Mouse (Mus musculus) forebrain, embryonic 13.5 days (tissue): ENCODE results near the gene Irgm1. TPM values are rescaled to one million over a fixed set of nuclear protein-coding genes. Genes with fewer than 3 reads are reported as not detected.

Experiments
- ATAC-seq: fragments of 200-750 bp; cut with Nextera tagmentation; 2 replicates; pipeline ENCODE4 v1.8.0; 2017
- H3K27ac ChIP-seq: fragments of 300-500 bp; sonication (generic); 2 replicates; pipeline ENCODE4 v1.5.1; 2015; ENCODE audit warnings: inconsistent platforms, mild to moderate bottlenecking, moderate library complexity
- H3K27me3 ChIP-seq: fragments of 300-500 bp; sonication (generic); 2 replicates; pipeline ENCODE4 v1.6.1; 2015; ENCODE audit warnings: mild to moderate bottlenecking, inconsistent platforms
- H3K36me3 ChIP-seq: fragments of 300-500 bp; sonication (generic); 2 replicates; pipeline ENCODE4 v1.6.1; 2015; ENCODE audit warnings: mild to moderate bottlenecking, inconsistent platforms; ENCODE audit not compliant: poor library complexity, severe bottlenecking
- H3K4me1 ChIP-seq: fragments of 300-500 bp; sonication (generic); 2 replicates; pipeline ENCODE4 v1.6.1; 2015; ENCODE audit warnings: inconsistent platforms
- H3K4me2 ChIP-seq: fragments of 300-500 bp; sonication (generic); 2 replicates; pipeline ENCODE4 v1.6.1; 2015; ENCODE audit warnings: inconsistent platforms, mild to moderate bottlenecking, moderate library complexity
- H3K4me3 ChIP-seq: fragments of 300-500 bp; sonication (generic); 2 replicates; pipeline ENCODE4 v1.5.1; 2015; ENCODE audit warnings: mild to moderate bottlenecking, inconsistent platforms
- H3K9ac ChIP-seq: fragments of 300-500 bp; sonication (generic); 2 replicates; pipeline ENCODE4 v1.6.1; 2015; ENCODE audit warnings: mild to moderate bottlenecking, inconsistent platforms
- H3K9me3 ChIP-seq: fragments of 300-500 bp; sonication (generic); replicated peaks from 2 replicates; pipeline ENCODE4 v1.6.1; 2016; ENCODE audit warnings: inconsistent platforms
- WGBS: fragments of 180-500 bp; shearing (Covaris S2); methylation state at CpG from one replicate; pipeline ENCODE4 v1.1.7; 2015; 5-methylcytosine and 5-hydroxymethylcytosine counted together
- polyA plus RNA-seq: library from polyadenylated mRNA; unstranded; fragments of >200 nt; fragmentation: Nextera tagmentation; extraction: Ambion mirVana; gene quantifications from 2 replicates; pipeline ENCODE4 v1.2.1, GENCODE M21; 2015

Irgm1 gene
- polyA plus RNA-seq, 1 experiment from 2014 or later = 1.9 TPM

DNA sequence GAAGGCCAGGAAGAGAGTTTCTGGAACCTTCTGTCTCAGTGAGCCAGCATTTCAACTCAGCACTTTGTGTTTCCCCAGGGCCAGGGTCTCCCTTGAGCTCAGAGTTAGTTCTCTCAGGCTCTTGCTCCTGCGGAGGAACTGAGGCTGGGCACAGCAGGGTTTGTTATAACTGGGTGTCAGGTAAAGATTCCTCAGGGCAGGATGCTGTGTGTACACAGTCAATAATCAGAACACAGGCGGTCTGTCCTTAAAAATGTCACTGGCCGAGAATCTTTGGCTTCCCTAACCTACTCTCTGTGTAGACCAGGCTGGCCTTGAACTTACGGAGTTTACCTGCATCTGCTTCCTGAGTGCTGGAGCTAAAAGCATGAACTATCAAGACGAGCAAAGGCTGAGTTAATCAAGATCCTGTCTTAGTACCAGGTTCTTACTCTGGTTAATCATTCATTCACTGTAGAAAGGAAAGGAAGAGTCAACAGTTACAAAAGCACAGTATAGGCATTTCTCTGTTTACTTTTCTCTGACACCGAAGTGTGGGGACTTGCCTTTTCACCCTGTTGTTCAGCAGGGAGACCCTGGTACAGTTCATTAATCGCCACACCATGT is 1.3 kb upstream of the Irgm1 start:
- peaks cover 11% of the 10 kb centered on the region for H3K27me3 ChIP-seq
- H3K36me3 ChIP-seq = no peaks in the 10 kb centered on the region
- no peak for ATAC-seq
- no peak overlapping the region for H3K4me3 ChIP-seq
- no peak overlapping the region for H3K9ac ChIP-seq
- H3K4me1 ChIP-seq = peaks cover 12% of the 10 kb centered on the region
- H3K4me2 ChIP-seq = no peak overlapping the region
- H3K27ac ChIP-seq = no peak overlapping the region
- WGBS = 85% methylated on average over 7 of the region's 7 CpGs
- no peaks in the 10 kb centered on the region for H3K9me3 ChIP-seq

- Histone ChIP-seq H3K4me2 (peak overlapping the region; percentile 66), H3K27me3 (peaks cover 11% of the 10 kb centered on the region), H3K9me3 (no peaks in the 10 kb centered on the region), H3K36me3 (no peaks in the 10 kb centered on the region), H3K4me3 (peak overlapping the region; percentile 41), H3K9ac (peak overlapping the region; percentile 52), H3K4me1 (peaks cover 12% of the 10 kb centered on the region), H3K27ac (no peak overlapping the region)
- 9% methylated on average over 17 of the region's 17 CpGs for WGBS
- ATAC-seq = peak; percentile 34; the same call in 1 of the 2 replicates
Measured at GRCm38 (mm10) chr11:48871817-48872541, 496 bp upstream of the Irgm1 start.

DNA sequence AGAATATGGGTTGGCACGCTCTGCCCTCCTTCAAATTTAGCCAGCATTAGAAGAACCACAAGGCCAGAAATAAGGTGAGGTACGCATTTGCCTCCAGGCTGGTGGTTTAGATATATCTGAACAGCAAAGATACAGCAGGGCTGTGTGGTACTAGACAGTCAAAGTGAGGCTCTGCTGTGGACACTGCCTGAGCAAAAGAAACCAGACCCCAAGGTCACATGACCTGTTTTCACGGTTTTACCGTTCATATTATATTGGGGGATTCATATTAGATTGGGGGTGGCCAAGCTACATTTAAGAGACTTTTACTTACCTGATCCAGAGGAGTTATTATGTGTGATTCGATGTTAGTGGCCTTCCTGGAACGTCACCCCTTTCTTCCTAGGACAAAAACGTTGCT is 702 bp downstream of the Irgm1 start:
- no peaks in the 10 kb centered on the region for H3K36me3 ChIP-seq
- H3K27ac ChIP-seq = no peak overlapping the region
- H3K4me1 ChIP-seq = peaks cover 12% of the 10 kb centered on the region
- peak overlapping the region; percentile 41 for H3K4me3 ChIP-seq
- peak overlapping the region; percentile 66 for H3K4me2 ChIP-seq
- 38% methylated on average over 7 of the region's 7 CpGs for WGBS
- H3K27me3 ChIP-seq = peaks cover 11% of the 10 kb centered on the region
- no peak; the same call in 1 of the 2 replicates for ATAC-seq
- peak overlapping the region; percentile 52 for H3K9ac ChIP-seq
- no peaks in the 10 kb centered on the region for H3K9me3 ChIP-seq

DNA sequence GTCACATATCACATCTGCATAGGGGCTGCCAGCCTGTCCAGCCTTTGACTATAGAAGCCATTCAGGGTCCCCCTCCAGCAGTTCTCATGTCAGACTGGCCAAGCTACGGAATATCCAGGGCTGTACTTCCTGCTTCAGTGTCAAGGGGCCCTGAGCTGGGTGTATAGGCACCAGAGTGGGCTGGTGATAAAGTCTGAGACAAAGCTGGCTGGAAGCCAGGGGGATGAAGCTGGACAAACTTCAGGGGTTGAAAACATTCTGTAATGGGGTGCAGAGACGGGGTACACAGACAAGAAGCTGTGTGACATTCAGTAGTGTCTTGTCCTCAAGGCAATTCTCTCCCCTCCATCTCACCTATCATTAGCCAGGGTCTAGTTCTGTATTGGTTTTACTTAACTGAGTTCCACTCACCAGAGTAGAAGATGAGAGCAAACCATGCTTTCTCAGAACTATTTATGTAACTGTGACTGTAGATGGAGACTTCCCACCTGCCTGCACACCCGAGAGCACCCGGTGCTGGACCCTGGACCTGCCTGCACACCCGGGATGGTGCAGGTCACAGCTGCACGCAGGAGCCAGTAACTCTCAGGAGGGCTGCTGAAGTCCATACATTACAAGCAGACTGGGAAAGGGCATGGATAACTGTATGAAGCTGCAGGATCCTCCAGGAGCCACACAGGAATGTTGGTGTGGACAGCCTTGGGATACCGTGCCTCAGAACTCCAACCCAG is 1.9 kb downstream of the Irgm1 start:
- Histone ChIP-seq H3K9me3 (no peaks in the 10 kb centered on the region), H3K4me1 (peaks cover 12% of the 10 kb centered on the region), H3K27ac (no peak overlapping the region), H3K4me3 (no peak overlapping the region), H3K4me2 (no peak overlapping the region), H3K9ac (no peak overlapping the region), H3K36me3 (no peaks in the 10 kb centered on the region), H3K27me3 (peaks cover 11% of the 10 kb centered on the region)
- no peak for ATAC-seq
- WGBS = 77% methylated on average over 7 of the region's 7 CpGs

DNA sequence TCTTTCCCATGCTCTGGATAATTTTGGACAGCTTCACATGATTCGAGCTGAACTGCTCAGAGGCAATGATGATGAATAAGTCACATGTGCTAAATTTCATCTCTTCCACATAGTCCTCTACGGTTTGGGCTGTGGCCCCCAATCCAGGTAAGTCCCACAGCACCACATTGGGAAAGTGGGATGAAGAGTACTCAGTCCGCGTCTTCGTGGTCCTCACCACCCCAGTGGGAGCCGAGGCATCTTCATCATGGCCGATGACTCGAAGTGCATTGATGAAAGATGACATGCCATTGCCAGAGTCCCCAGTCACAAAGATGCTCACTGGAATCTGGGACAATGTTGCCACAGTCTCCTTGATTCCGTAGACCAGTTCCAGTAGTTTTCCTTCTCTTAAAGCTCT is 5.0 kb downstream of the Irgm1 start:
- WGBS = 93% methylated on average over 9 of the region's 9 CpGs
- Histone ChIP-seq H3K4me3 (no peak overlapping the region), H3K27me3 (no peaks in the 10 kb centered on the region), H3K36me3 (no peaks in the 10 kb centered on the region), H3K27ac (no peak overlapping the region), H3K4me2 (no peak overlapping the region), H3K4me1 (peaks cover 3% of the 10 kb centered on the region), H3K9me3 (no peaks in the 10 kb centered on the region), H3K9ac (no peak overlapping the region)
- no peak for ATAC-seq

DNA sequence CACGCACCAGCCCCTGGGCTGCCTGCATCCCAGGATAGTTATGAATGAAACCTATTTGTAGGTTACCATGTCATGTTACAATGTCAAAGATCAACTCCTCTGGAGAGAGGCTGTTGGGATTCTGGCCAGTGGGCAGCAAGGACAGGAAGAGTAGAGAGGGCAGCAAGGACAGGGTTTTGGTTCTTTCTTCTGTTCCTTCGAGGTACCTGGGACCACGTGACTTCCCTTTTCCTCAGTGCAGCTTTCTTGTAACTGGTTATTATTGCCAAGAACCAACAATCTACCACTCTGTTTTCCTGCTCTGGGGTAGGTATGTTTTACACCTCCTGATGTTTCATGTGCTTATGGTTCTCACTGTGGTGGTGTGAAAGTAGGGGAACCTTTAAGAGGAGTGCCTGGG is 7.7 kb downstream of the Irgm1 start:
- no peak overlapping the region for H3K27ac ChIP-seq
- H3K9me3 ChIP-seq = no peaks in the 10 kb centered on the region
- peaks cover 9% of the 10 kb centered on the region; the same call in 1 of the 2 replicates for H3K27me3 ChIP-seq
- no peak overlapping the region for H3K4me3 ChIP-seq
- H3K4me1 ChIP-seq = 0 out of 2 replicates have a peak, but pooled peaks cover 1% of the 10 kb centered on the region
- no peaks in the 10 kb centered on the region for H3K36me3 ChIP-seq
- ATAC-seq = no peak
- H3K4me2 ChIP-seq = no peak overlapping the region
- 84% methylated on average over 3 of the region's 3 CpGs for WGBS
- no peak overlapping the region for H3K9ac ChIP-seq

GRCm38 (mm10) chr11:48862784-48863319 is 8.6 kb downstream of the Irgm1 start:
- Histone ChIP-seq H3K9me3 (no peaks in the 10 kb centered on the region), H3K27me3 (peaks cover 9% of the 10 kb centered on the region; the same call in 1 of the 2 replicates), H3K9ac (no peak overlapping the region), H3K4me2 (no peak overlapping the region), H3K4me1 (peaks cover 11% of the 10 kb centered on the region), H3K27ac (no peak overlapping the region), H3K36me3 (no peaks in the 10 kb centered on the region), H3K4me3 (no peak overlapping the region)
- 80% methylated on average over 1 of the region's 1 CpGs for WGBS
- ATAC-seq = no peak

DNA sequence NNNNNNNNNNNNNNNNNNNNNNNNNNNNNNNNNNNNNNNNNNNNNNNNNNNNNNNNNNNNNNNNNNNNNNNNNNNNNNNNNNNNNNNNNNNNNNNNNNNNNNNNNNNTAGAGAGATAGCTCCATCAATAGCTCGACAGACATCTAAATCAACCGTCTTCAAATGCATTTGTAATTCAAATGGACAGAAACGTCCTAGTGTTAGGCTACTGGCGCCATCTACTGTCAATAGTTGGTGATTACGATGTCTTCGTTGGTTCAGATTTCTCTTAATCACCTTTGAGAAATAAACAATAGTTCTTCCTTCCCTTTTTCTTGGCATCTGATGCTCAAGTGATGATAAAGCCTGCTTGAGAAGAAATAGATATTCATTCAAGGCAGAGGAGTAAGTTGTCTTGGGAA is 12.5 kb downstream of the Irgm1 start:
- H3K27me3 ChIP-seq = peaks cover 9% of the 10 kb centered on the region; the same call in 1 of the 2 replicates
- H3K4me3 ChIP-seq = peak overlapping the region; percentile 61
- peaks cover 26% of the 10 kb centered on the region for H3K4me1 ChIP-seq
- WGBS = 1% methylated on average over 6 of the region's 6 CpGs
- H3K9me3 ChIP-seq = no peaks in the 10 kb centered on the region
- H3K27ac ChIP-seq = no peak overlapping the region
- H3K36me3 ChIP-seq = no peaks in the 10 kb centered on the region
- ATAC-seq = no peak
- peak overlapping the region; percentile 30; the same call in 1 of the 2 replicates for H3K9ac ChIP-seq
- H3K4me2 ChIP-seq = peak overlapping the region; percentile 85

DNA sequence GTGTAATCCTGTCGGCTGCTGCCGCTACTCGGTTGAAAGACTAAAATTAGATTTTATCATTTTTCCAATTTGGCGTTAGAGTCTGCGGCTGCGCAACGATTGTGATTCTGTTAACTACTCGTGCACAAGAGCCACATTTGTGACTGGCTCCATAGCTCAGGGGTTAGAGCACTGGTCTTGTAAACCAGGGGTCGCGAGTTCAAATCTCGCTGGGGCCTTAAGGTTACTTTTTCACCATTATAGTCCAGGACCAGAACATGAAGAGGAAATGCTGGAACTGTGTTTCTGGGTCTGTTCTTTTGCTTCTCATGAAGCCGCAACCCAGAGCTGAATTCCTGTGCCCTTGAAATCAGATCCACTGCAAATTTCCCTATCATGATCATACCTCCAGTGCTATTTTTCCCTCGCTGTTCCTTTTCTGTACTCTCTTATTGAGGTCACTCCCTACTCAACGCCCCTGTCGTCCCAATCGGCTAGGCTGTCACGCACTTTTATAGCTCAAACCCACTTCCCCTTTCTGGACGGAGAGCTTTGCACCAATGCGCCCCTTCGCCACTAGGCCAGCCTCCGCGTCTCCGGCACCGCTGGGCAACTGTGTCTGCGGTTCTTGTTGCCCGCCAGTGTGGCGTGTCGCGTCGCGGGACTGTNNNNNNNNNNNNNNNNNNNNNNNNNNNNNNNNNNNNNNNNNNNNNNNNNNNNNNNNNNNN is 17.9 kb downstream of the Irgm1 start:
- Histone ChIP-seq H3K9me3 (no peaks in the 10 kb centered on the region), H3K36me3 (no peaks in the 10 kb centered on the region), H3K4me3 (peak overlapping the region; percentile 61), H3K4me1 (peaks cover 37% of the 10 kb centered on the region), H3K27ac (no peak overlapping the region), H3K9ac (peak overlapping the region; percentile 65), H3K4me2 (peak overlapping the region; percentile 85), H3K27me3 (peaks cover 8% of the 10 kb centered on the region; the same call in 1 of the 2 replicates)
- ATAC-seq = peak; percentile 71
- under 1% methylated on average over 31 of the region's 31 CpGs for WGBS

DNA sequence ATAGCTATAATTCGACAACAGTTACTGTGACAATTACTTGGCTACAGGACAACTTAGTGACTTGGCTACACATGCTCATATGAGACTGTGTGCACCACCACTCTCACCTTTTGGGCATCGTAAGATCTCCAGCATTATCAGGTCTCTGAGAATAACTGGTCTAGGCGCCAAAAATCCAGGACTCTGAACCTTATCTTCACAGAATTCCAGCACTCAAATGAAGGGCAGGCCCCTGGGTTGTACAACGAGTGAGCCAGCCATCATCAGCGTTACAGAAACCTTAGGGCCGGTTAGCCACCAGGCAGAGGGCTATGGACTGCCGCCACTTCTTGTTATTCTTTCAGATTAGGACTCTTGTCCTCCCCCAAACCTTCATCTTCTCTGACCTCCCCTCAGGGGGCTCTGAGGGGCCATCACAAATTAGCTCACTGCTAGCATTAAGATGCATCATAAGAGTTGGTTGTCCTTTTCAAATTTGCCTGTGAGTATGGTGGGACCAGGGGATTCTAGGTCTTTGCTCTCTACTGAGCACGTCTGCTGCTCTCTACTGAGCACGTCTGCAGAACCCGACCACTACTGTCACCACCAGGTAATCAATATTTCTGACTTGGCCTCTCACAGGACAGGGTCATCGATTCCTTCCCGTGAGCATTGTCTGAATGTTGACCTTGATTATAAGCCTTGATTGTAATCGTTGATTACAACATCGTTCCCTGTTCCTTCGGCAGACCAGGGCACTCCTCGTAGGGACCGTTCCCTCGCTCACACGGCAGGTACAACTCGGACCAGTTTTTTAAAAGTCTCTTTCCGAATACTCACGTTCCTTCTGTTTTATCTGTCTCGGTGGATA is 18.6 kb downstream of the Irgm1 start:
- peak overlapping the region; percentile 85 for H3K4me2 ChIP-seq
- peak; percentile 9 for ATAC-seq
- peaks cover 10% of the 10 kb centered on the region; the same call in 1 of the 2 replicates for H3K27me3 ChIP-seq
- H3K4me3 ChIP-seq = peak overlapping the region; percentile 61
- H3K9me3 ChIP-seq = no peaks in the 10 kb centered on the region
- no peaks in the 10 kb centered on the region for H3K36me3 ChIP-seq
- WGBS = 7% methylated on average over 23 of the region's 23 CpGs
- H3K4me1 ChIP-seq = peaks cover 29% of the 10 kb centered on the region
- no peak overlapping the region for H3K27ac ChIP-seq
- peak overlapping the region; percentile 65 for H3K9ac ChIP-seq

DNA sequence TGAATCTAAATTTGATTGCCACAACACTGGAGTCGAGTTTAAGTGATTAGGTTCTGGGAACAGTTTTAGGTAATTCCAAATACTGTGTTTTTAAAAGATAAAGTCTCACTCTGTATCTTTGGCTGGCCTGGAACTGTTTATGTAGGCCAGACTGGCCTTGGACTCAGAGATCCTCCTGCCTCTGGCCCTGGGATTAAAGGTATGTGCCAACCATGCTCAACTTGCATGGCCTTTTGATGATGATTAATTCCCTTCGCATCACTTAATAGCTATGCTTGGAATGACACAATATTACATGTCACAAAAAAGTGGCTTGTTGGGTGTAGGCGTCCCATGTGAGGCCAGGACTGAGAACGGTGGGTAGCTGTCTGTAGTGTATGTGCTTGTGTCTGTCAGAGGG is 19.3 kb downstream of the Irgm1 start:
- H3K4me1 ChIP-seq = peaks cover 26% of the 10 kb centered on the region
- 75% methylated on average over 4 of the region's 4 CpGs for WGBS
- H3K27me3 ChIP-seq = peaks cover 10% of the 10 kb centered on the region; the same call in 1 of the 2 replicates
- no peak overlapping the region for H3K9ac ChIP-seq
- no peaks in the 10 kb centered on the region for H3K36me3 ChIP-seq
- peak overlapping the region; percentile 85; the same call in 1 of the 2 replicates for H3K4me2 ChIP-seq
- ATAC-seq = no peak
- no peak overlapping the region for H3K27ac ChIP-seq
- H3K9me3 ChIP-seq = no peaks in the 10 kb centered on the region
- H3K4me3 ChIP-seq = peak overlapping the region; percentile 61; the same call in 1 of the 2 replicates
